Mouse (Mus musculus) MEL (cell line): ENCODE measurements at regions not wholly inside any gene's neighbourhood (a gene's known extent, or its start where the extent isn't known, plus 50 kb on each side); places are given as distances from the start of the nearest gene placed in this dataset.

Experiments
- DNase-seq: peaks from one replicate; pipeline ENCODE4 v3.0.0; 2011; ENCODE audit warnings: low read depth, low spot score
- H3K27ac ChIP-seq: 2 replicates; pipeline ENCODE4 v1.5.1; 2012; ENCODE audit warnings: low read depth, mild to moderate bottlenecking, control low read depth, low read length, moderate library complexity; ENCODE audit not compliant: control insufficient read depth
- H3K27me3 ChIP-seq, 2 experiments: fragments of 150-350 bp in 1 of 2; sonication (generic) in 1 of 2; 2 replicates each; pipeline ENCODE4 v1.6.1; 2012; ENCODE audit warnings: low read length in 2 of 2, mild to moderate bottlenecking in 2 of 2, improper control_type of control experiment in 1 of 2, moderate library complexity in 1 of 2; ENCODE audit not compliant: insufficient read depth in 2 of 2, control insufficient read depth in 1 of 2
- H3K36me3 ChIP-seq, 2 experiments: 2 replicates each; pipeline ENCODE4 v1.6.1; 2012 to 2014; ENCODE audit warnings: low read length in 2 of 2, improper control_type of control experiment in 1 of 2, inconsistent platforms in 1 of 2, mild to moderate bottlenecking in 1 of 2; ENCODE audit not compliant: insufficient read depth in 2 of 2, control insufficient read depth in 1 of 2
- H3K4me1 ChIP-seq, 2 experiments: fragments of 150-350 bp in 1 of 2; sonication (generic) in 1 of 2; 2 replicates each; pipeline ENCODE4 v1.6.1; 2012; ENCODE audit warnings: low read length in 2 of 2, improper control_type of control experiment in 1 of 2, mild to moderate bottlenecking in 1 of 2; ENCODE audit not compliant: insufficient read depth in 2 of 2, control insufficient read depth in 1 of 2
- H3K4me3 ChIP-seq, 2 experiments: fragments of 150-350 bp in 1 of 2; sonication (generic) in 1 of 2; 2 replicates each; pipeline ENCODE4 v1.5.1; 2012; ENCODE audit warnings: low read depth in 2 of 2, low read length in 2 of 2, mild to moderate bottlenecking in 2 of 2, moderate library complexity in 2 of 2, control low read depth in 1 of 2, improper control_type of control experiment in 1 of 2; ENCODE audit not compliant: control insufficient read depth in 1 of 2, insufficient read depth in 1 of 2
- H3K79me2 ChIP-seq: 2 replicates; pipeline ENCODE4 v1.6.1; 2012; ENCODE audit warnings: mild to moderate bottlenecking, low read length, moderate library complexity; ENCODE audit not compliant: control insufficient read depth, poor library complexity, insufficient read depth
- H3K9ac ChIP-seq: 2 replicates; pipeline ENCODE4 v1.6.1; 2012; ENCODE audit warnings: low read depth, mild to moderate bottlenecking, control low read depth, low read length, moderate library complexity; ENCODE audit not compliant: control insufficient read depth, poor library complexity, severe bottlenecking
- H3K9me3 ChIP-seq: fragments of 150-350 bp; sonication (generic); replicated peaks from 2 replicates; pipeline ENCODE4 v1.6.1; 2012; ENCODE audit warnings: mild to moderate bottlenecking, low read length, improper control_type of control experiment, moderate library complexity; ENCODE audit not compliant: insufficient read depth
- BHLHE40 ChIP-seq: IDR thresholded peaks from 2 replicates; pipeline ENCODE4 v1.6.1; 2012; ENCODE audit warnings: low read depth, mild to moderate bottlenecking, inconsistent platforms, low read length, improper control_type of control experiment, borderline replicate concordance
- CHD2 ChIP-seq: IDR thresholded peaks from 2 replicates; pipeline ENCODE4 v1.6.1; 2011; ENCODE audit warnings: low read length, improper control_type of control experiment
- CTCF ChIP-seq, 3 experiments: IDR thresholded peaks in 2 of 3; conservative IDR thresholded peaks in 1 of 3; 2 replicates each; pipeline ENCODE4 v1.5.1; 2011 to 2012; ENCODE audit warnings: low read length in 3 of 3, low read depth in 2 of 3, mild to moderate bottlenecking in 2 of 3, improper control_type of control experiment in 1 of 3, inconsistent platforms in 1 of 3, mixed read lengths in 1 of 3, moderate library complexity in 1 of 3; ENCODE audit not compliant: control insufficient read depth in 1 of 3, insufficient read depth in 1 of 3, poor library complexity in 1 of 3, severe bottlenecking in 1 of 3
- ETS1 ChIP-seq: IDR thresholded peaks from 2 replicates; pipeline ENCODE4 v1.6.1; 2012; ENCODE audit warnings: low read depth, mild to moderate bottlenecking, inconsistent platforms, low read length, improper control_type of control experiment, moderate library complexity
- GABPA ChIP-seq: IDR thresholded peaks from 2 replicates; pipeline ENCODE4 v1.6.1; 2012; ENCODE audit warnings: low read depth, mild to moderate bottlenecking, inconsistent platforms, low read length, improper control_type of control experiment, moderate library complexity
- HCFC1 ChIP-seq: IDR thresholded peaks from 2 replicates; pipeline ENCODE4 v1.6.1; 2012; ENCODE audit warnings: low read depth, mild to moderate bottlenecking, inconsistent platforms, low read length, improper control_type of control experiment, moderate library complexity
- JUND ChIP-seq: IDR thresholded peaks from 2 replicates; pipeline ENCODE4 v1.6.1; 2011; ENCODE audit warnings: low read depth, mild to moderate bottlenecking, improper control_type of control experiment, low read length
- MAX ChIP-seq: IDR thresholded peaks from 2 replicates; pipeline ENCODE4 v1.6.1; 2011; ENCODE audit warnings: low read length, improper control_type of control experiment
- MYB ChIP-seq: IDR thresholded peaks from 2 replicates; pipeline ENCODE4 v1.6.1; 2011; ENCODE audit warnings: mild to moderate bottlenecking, low read depth, low read length, improper control_type of control experiment
- NELFE ChIP-seq: IDR thresholded peaks from 2 replicates; pipeline ENCODE4 v1.6.1; 2011; ENCODE audit warnings: low read depth, low read length, improper control_type of control experiment
- NRF1 ChIP-seq: IDR thresholded peaks from 2 replicates; pipeline ENCODE4 v1.6.1; 2014; ENCODE audit warnings: low read depth, mild to moderate bottlenecking, inconsistent platforms, low read length, improper control_type of control experiment, moderate library complexity; ENCODE audit not compliant: poor library complexity, insufficient read depth, severe bottlenecking
- POLR2AphosphoS2 ChIP-seq: IDR thresholded peaks from 2 replicates; pipeline ENCODE4 v1.6.1; 2011; ENCODE audit warnings: low read length, improper control_type of control experiment
- RAD21 ChIP-seq: IDR thresholded peaks from 2 replicates; pipeline ENCODE4 v1.6.1; 2011; ENCODE audit warnings: mild to moderate bottlenecking, low read depth, low read length, improper control_type of control experiment
- TCF12 ChIP-seq: IDR thresholded peaks from 2 replicates; pipeline ENCODE4 v1.6.1; 2014; ENCODE audit warnings: low read depth, mild to moderate bottlenecking, inconsistent platforms, low read length, improper control_type of control experiment, moderate library complexity
- ZC3H11A ChIP-seq: IDR thresholded peaks from 2 replicates; pipeline ENCODE4 v1.6.1; 2012; ENCODE audit warnings: low read depth, mild to moderate bottlenecking, inconsistent platforms, low read length, improper control_type of control experiment

- Histone ChIP-seq H3K36me3 (no peaks in the 10 kb centered on the region), H3K9me3 (no peaks in the 10 kb centered on the region), H3K4me1 (no peaks in the 10 kb centered on the region), H3K4me3 (no peak overlapping the region), H3K79me2 (no peaks in the 10 kb centered on the region), H3K27ac (no peak overlapping the region), H3K27me3 (peaks cover 4 to 10% of the 10 kb centered on the region in 2 experiments), H3K9ac (no peak overlapping the region)
- no peak for TF ChIP-seq CHD2
- TF ChIP-seq RAD21, result no peak
- no peak for TF ChIP-seq BHLHE40
- no peak for TF ChIP-seq ETS1
- TF ChIP-seq GABPA, result no peak
- TF ChIP-seq HCFC1, result no peak
- no peak for TF ChIP-seq JUND
- no peak for DNase-seq
These were observed 73.6 kb downstream of the Spesp1 start for GRCm38 (mm10) chr9:62208436-62208835.

DNA sequence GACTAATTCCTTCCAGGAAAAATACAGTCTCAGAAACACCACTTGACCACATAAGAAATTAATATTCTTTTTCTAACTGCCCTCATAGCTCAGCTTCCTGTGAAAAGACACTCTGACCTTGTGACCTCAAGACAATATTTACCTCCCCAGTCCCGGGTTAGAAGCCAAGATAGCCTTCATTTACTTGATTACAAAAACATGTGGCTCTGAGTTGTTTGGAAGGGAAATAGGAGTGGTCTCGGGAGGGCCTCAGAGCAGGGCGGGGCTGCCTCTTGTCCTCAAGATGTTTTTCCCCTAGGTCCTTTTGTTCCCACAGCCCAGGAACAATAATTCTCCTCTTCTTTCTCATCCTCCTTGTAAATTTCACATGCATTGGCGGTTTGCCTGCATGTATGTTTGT, 76.7 kb downstream of the Spesp1 start:
- H3K36me3 ChIP-seq, result no peaks in the 10 kb centered on the region
- no peak for DNase-seq
- no peak for TF ChIP-seq MAX
- TF ChIP-seq POLR2AphosphoS2, result no peak
- no peak for TF ChIP-seq CTCF (IDR thresholded peaks at IDR 0.05 in 2 of 3, conservative IDR thresholded peaks at IDR 0.05 in 1 of 3; ENCODE audit: control insufficient read depth in 1 of 3, insufficient read depth in 1 of 3, low read depth in 2 of 3, low read length in 3 of 3, poor library complexity in 1 of 3, severe bottlenecking in 1 of 3)
- TF ChIP-seq NRF1, result no peak
- H3K9me3 ChIP-seq, result no peaks in the 10 kb centered on the region
- H3K27ac ChIP-seq, result no peak overlapping the region
- no peaks in the 10 kb centered on the region for H3K4me1 ChIP-seq
- peaks cover 8 to 12% of the 10 kb centered on the region in 2 experiments for H3K27me3 ChIP-seq
- H3K9ac ChIP-seq, result no peak overlapping the region
- H3K79me2 ChIP-seq, result no peaks in the 10 kb centered on the region
- no peak overlapping the region for H3K4me3 ChIP-seq

- Histone ChIP-seq H3K27me3 (peaks cover 8 to 9% of the 10 kb centered on the region in 2 experiments), H3K79me2 (no peaks in the 10 kb centered on the region), H3K9ac (no peak overlapping the region), H3K36me3 (no peaks in the 10 kb centered on the region)
- TF ChIP-seq MYB, result no peak
- TF ChIP-seq BHLHE40, result no peak
- no peak for TF ChIP-seq ZC3H11A
- no peak for TF ChIP-seq NELFE
- TF ChIP-seq TCF12, result no peak
- TF ChIP-seq, all 39 proteins: peak for 0
- DNase-seq, result no peak
- H3K27ac ChIP-seq, result no peak overlapping the region
- no peaks in the 10 kb centered on the region for H3K9me3 ChIP-seq
- no peaks in the 10 kb centered on the region for H3K4me1 ChIP-seq
- no peak overlapping the region for H3K4me3 ChIP-seq
These were observed 78.5 kb downstream of the Spesp1 start for GRCm38 (mm10) chr9:62203556-62203955.
